Mouse (Mus musculus): ENCODE measurements around the gene Tmc5.
A peak's percentile ranks its signal among the peaks of the same experiment; 100 is the strongest.

Gene Tmc5

DNA sequence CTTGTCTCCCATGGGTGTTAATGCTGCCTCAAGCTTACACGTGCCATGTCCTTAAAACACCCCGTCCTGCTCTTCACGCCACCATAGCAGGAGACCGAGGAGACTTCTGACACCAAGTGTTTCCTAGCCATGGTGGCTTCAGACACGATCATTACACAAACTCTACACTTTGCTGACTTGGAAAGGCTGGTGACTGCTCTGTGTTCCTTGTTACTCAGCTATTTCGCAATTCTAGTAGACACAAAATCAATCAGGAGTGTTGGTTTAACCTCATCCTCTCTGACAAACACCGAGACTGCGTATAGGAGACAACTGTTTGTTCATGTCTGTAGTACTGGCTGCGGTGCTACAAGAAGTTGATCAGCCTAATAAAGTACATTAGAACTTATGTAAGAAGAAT is 101.8 kb downstream of the Tmc5 start:
- DNase-seq, result no peak

GRCm38 (mm10) chr7:118703144-118703561 is 106.1 kb downstream of the Tmc5 start:
- no peak for DNase-seq

GRCm38 (mm10) chr7:118704001-118704850 is 107.1 kb downstream of the Tmc5 start:
- no peak for DNase-seq

DNA sequence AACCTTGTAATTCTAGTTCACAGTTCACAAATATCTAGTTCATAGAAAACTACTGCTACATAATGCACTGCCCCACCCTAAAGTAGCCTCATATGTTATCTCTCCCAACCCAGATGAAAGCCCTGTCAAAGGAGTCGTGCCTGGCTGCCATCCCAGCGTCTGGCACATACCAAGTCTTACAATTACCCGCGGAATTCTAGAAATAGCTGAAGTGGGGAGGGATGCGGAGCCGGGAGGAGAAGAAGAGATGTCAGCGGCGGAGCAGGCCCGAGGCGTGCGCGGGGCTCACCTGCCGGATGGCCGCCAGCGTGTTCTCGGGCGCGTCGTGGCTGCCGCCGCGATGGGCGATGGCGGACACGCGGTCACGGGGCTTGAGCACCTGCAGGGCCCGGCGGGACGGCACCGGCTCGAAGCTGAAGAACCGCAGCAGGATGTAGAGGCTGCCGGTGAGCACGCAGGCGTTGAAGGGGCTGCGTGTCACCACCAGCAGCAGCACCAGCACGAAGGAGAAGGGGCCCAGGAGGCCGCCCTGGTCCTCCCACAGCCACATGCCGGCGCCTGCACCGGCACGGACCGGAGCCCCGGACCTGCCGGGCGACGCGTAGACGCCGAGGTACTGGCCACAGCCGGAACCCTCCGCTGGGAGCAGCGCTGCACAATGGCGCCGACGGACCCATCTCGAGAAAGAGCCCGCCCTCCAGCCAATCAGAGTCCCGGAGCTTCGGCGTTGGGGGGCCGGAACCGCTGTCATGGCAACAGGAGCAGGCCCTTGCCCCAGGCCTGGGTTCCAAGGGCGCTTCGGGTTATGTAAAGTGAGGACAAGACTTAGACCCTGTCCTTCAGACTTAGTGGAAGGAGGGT is 108.2 kb downstream of the Tmc5 start, which contains the start of gene Gde1:
TSS of gene Gde1 (minus strand) at position 678 of the 861 bp plus-strand sequence.
- peak; percentile 92 to 94 for DNase-seq

DNA sequence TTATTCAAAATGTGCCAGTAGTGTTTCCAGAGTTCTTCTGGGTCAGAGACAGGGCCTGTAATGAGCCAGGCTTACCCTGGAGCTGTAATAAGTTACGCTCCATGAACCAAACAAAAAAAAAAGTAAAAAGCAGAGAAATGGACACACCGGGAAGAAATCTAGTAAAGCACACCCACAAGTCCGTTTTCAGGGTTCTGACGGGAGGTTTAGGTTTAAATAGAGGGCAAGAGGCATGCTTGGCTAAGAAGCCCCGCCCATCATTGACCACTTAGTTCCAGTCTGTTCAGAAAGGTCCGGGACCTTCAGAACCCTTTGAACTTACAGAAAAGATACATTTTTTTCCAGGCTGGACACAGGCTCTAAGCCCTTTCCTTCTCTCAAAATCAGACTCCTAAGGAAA is 109.0 kb downstream of the Tmc5 start:
- no peak for DNase-seq

- DNase-seq, result no peak
Measured at GRCm38 (mm10) chr7:118706488-118706887, 109.4 kb downstream of the Tmc5 start.

DNA sequence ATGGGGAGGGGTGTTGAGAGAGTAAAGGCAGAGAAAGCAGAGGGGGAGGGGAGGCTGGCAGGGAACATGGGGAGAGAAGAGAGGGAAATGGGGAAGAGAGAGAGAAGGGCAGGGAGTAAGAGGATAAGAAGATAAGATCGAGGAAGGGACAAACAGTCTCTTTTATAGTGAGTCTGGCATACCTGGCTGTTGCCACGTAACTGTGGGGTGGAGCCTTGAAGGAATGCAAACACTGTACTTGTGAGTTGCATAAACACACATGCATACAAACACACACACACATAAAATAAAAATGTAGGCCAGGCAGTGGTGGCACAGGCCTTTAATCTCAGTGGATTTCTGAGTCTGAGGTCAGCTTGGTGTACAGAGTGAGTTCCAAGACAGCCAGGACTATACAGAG is 110.1 kb downstream of the Tmc5 start:
- DNase-seq, result no peak

GRCm38 (mm10) chr7:118708002-118708401 is 110.9 kb downstream of the Tmc5 start:
- no peak for DNase-seq

GRCm38 (mm10) chr7:118710776-118711175 is 113.7 kb downstream of the Tmc5 start:
- DNase-seq, result no peak

DNA sequence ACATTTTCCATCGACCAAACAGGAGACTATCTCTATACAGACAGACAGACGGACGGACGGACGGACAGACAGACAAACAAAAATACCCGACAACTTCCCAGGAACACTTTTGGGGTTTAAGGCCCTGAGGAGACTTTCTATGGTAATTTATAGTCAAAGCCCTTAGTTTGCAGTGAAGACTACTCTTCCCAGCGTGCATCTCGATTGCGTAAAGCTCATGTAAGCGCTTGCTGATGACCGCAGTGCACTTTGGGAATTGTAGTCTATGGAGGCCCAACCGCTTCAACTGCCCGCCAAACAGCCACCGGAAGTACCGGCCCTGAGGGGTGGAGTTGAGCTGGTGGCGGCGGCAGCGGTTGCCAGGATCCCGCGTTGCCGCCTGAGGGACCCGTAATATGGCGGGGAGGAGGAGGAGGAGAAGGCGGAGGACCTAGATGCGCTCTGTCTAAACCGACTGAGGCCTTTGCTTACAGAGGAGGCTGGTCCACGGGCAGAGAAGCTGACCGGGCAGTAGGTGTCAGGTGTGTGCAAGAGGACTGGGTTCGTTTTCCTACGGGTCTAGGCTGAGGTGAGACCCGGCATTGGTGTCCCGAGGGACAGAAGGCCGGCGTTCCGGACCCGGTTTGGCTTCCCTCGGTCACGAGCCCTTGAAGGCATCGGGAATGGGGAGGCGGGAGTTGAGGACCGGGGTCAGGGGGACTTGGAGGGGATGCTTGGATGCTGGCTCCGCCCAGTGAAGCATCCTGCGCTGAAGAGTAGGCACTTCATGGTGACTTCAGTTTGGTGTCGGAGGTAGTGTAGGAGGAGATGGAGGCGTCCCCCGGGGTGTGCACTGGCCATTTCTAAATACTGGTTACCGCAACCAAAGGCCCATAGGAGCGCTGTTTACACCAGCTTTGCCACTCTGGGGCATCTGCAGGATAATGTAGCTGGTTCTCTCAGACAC is 115.4 kb downstream of the Tmc5 start, which contains the start of gene Ccp110:
TSS of gene Ccp110 (plus strand) at position 325 of the 946 bp plus-strand sequence.
- DNase-seq, result peak; percentile 92 to 95

- DNase-seq, result no peak
Measured at GRCm38 (mm10) chr7:118714873-118715272, 117.8 kb downstream of the Tmc5 start.

DNA sequence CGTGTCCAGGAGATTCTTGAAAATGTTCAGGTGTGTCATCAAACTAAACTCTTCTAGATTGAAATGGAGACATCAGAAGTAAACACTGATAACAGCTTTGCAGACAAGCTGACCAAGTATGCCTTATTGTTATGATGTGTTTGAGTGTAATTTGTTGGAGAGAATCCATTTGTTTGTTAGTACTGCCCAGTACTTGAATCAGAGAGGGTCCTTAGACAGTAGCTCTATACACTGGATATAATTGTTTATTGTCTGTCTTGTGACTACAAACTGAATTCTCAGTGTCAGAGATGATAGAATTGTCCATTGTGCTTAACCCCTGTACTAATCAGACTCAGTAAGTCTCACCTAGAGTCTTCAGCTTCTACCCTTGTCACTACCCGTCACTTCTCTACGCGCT is 121.0 kb downstream of the Tmc5 start:
- no peak for DNase-seq

GRCm38 (mm10) chr7:118723927-118724326 is 126.8 kb downstream of the Tmc5 start:
- no peak for DNase-seq

All from cerebellum, postnatal 14 days (tissue).